Mouse (Mus musculus) regulatory T cell (primary cell): ENCODE measurements around the gene Foxp1.

ENCODE experiments used
- in situ Hi-C: fragments of 300-600 bp; cut with MboI, MseI; formaldehyde crosslinking; loops from one replicate; pipeline ENCODE4 v1.15.1; 2025; ENCODE audit warnings: high pct_unique_total_duplicates

The Foxp1 gene

GRCm38 (mm10) chr6:99395745-99396144, 126.8 kb downstream of the Foxp1 start:
- in situ Hi-C loops = loop anchor here (5.0 kb wide), 1 partner anchor 37 kb away; no protein-coding TSS in a partner anchor

DNA sequence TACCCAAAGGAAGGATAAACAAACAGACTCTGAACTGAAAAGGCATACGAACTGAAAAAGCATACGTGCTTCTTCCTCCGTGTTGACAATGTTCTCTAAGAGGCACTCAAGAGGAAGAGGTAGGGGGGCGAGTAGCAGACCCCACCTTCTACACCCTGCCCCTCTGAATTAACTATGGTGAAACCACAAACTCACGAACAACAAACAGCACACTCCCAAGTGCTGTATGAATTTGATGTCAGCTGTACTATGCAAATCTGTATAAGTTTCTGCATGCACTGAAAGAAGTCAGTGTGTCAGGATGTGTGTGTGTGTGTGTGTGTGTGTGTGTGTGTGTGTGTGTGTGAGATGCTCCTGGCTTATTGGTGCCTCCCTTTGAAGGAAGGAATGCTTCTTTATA, 127.7 kb downstream of the Foxp1 start:
- in situ Hi-C loops = loop anchor here (5.0 kb wide), 1 partner anchor 38 kb away; no protein-coding TSS in a partner anchor

DNA sequence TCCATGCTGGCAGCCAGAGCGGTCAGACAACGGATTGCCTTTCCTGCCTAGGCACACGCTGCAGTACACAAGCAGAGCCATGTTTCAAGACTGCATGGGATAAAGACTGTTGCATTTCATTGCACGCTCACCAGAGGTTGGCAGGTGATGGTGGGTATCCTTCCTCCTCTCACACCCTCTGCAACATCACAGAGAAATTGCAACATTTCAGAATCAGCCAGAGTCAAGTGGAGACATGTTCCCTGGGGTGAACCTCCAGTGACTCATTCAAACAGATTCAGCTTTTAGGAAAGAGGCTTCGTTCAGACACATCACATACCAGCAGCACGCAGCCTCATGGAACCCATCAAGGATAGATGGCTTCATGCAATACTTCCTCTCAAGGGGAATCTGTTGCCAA, 130.0 kb downstream of the Foxp1 start:
- in situ Hi-C loops = no loop called here

DNA sequence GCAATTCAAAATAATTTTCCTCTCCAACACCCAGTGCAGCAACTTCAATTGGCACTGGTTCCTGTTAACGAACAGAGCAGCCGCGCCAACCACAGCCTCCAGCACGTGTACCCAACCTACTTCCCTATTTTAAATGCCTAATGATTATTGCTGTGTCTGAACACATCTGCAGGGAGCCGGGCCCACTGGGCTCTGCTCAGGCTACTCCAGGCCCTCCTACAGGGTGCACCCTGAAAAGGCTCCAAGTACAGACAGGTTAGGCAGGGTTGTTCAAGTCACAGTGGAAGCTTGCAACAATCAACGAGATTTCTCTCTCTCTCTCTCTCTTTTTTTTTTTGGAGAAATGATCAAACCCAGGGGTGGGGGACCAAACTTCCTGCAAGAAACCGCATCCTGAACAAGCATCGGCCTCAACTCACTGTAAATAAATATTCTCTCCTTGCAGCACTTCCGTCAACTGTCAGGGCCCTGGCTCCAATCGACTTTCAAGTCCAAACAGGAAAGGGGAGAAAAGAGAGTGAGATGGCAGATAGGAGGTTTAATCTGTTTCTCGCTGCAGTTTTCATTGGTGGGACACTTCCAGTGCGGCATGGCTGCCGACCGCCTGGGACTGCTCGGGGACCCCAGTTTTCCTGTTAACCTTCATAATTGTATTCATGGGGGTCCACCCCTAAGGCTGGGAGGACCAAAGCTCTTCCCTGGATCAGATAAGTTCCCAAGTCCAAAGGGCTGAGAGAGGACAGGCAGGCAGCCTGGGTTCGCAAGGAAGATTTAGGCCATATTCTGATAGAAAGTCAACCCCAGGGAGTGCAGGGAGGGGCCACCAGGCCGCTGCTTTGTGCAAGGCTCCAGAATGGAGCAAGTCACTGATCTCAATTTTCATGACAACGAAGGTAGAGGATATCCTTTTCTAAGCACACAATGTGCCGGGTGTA, 133.5 kb downstream of the Foxp1 start:
- in situ Hi-C loops = loop anchor here (5.0 kb wide), 1 partner anchor 52 kb away; no protein-coding TSS in a partner anchor

DNA sequence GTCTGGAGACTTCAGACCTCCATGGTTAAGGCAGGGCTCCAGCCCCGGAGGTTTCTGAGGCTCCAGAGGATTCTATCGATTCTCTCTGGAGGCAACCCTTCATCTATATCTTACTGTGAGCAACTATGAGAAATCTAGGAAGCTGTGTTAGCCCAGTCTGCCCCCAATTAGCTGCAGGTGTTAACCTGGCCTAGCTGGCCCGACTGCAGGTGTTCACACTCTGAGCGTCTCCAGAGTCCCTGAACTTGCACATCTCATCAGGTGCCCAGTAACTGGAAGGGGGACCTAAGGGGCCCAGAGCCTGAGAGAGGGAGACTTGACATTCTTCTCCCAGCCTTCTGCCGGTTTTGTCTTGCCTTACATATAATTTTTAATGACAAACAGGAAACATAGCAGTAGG, 134.5 kb downstream of the Foxp1 start:
- in situ Hi-C loops = loop anchor here (5.0 kb wide), 1 partner anchor 51 kb away; no protein-coding TSS in a partner anchor

GRCm38 (mm10) chr6:99385059-99385604, 137.4 kb downstream of the Foxp1 start:
- in situ Hi-C loops = loop anchor here (5.0 kb wide), 1 partner anchor 48 kb away; no protein-coding TSS in a partner anchor

- in situ Hi-C loops = loop anchor here (5.0 kb wide), 1 partner anchor 107 kb away; no protein-coding TSS in a partner anchor
Observed at GRCm38 (mm10) chr6:99383846-99384472, 138.6 kb downstream of the Foxp1 start.

DNA sequence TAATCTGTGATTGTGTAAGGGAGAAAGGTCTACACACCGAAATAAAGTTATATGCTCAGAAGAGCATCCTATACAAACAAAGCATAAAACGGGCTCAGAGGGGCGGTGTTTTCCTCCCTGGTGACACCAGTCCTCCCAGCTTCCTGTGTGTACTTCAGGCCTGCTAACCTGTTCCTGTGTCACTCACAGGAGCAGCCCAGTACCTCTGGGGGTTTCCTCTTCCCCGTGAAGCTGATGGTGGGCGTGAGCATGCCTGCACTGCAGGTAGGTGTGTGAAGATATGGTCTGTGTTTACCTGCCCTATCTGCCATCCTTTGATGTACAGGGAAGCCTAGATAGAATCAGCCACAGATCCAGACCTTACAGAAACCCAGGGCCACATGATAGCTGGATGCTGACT, 142.4 kb downstream of the Foxp1 start:
- in situ Hi-C loops = loop anchor here (5.0 kb wide), 1 partner anchor 103 kb away; no protein-coding TSS in a partner anchor

DNA sequence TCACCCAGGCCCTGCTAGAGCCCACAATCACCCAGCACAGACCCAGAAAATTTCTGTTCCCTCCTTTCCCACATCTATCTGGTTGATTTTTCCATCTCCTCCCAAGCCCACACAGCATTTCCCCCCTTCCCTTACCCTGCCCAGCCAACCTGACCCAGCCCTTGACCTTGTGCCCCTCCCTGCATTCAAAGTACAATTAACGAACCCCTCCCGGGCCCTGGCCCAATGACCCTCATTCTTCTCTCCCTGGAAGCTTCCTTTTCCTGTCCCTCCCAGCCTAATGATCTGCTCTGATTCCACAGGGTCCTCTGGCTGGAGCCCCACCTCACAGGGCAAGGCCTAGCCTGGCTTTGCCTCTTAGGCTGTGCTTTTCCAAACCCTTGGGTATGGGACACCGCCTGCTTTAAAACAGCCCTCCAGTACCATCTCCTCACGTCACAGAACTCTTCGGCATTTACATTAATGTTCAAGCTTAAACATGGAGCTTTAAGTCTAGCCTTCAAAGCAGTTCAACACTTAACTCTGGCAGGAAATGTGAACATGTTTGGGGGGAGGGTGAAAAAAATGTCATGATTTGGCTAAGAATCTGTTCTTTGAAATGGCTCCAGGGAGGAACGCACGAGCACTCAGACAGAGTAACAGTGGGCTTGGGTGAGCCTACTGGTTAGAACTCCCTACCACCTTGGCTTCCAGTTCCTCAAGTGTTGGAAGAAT, 143.4 kb downstream of the Foxp1 start:
- in situ Hi-C loops = loop anchor here (5.0 kb wide), 1 partner anchor 122 kb away; no protein-coding TSS in a partner anchor

DNA sequence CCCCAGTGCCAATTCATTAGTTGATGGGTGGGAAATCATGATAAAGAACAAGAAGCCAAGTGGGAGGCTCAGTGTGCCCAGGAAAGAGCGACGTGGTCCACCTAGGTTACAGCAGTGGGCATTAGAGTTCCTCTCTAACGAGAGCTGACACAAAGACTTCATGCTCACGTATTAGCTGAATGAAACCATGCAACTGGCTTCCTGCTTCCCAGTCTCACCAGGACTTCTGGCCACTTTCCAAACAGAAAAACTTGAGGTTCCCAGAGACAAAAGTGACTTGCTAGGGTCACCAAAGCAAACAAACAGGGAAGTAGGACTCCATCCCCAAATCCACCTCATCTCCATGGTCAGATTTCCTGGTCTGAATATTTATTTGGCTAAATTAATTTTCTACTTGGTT, 144.8 kb downstream of the Foxp1 start:
- in situ Hi-C loops = loop anchor here (5.0 kb wide), 1 partner anchor 120 kb away; no protein-coding TSS in a partner anchor

DNA sequence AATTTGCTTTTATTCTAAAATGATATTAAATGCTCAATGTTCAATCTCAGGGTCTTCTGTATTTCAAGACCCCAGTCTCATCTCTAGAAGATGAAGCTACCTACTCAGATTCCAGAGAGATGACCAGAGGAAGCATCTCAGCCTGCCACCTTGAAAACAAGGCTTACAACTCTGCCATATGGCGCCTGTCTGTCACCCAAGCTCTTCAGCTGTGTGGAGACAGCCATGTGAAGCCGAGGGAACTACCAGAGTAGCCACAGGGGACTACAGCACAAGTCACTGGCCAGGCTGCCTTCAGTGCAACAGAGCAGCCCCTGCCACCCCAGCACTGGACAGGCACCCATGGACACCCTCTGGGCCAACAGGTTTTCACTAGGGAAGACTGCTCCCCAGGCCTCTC, 145.4 kb downstream of the Foxp1 start:
- in situ Hi-C loops = loop anchor here (5.0 kb wide), 1 partner anchor 120 kb away; no protein-coding TSS in a partner anchor

DNA sequence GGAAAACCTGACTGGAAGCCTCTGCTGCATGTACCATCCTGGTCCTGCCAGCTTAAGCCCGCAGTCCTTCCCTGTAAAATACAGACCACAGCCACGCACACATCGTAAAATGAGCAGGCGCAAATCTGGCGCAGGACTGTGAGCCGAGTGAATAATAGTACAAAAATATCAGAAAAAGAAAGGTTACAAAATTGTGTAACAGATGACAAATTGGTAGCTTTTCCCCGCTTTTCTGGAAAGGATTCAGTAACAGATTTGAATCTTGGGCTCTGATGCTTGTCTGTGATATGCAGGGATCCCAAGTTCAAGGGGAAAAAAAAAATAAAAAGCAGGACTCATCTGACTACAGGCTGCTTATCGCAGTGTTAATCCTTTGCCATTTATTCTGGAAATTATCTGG, 145.8 kb downstream of the Foxp1 start:
- in situ Hi-C loops = loop anchor here (5.0 kb wide), 1 partner anchor 119 kb away; no protein-coding TSS in a partner anchor

- in situ Hi-C loops = loop anchor here (5.0 kb wide), 1 partner anchor 119 kb away; no protein-coding TSS in a partner anchor
Observed at GRCm38 (mm10) chr6:99375865-99376264, 146.7 kb downstream of the Foxp1 start.

- in situ Hi-C loops = loop anchor here (5.0 kb wide), 1 partner anchor 118 kb away; no protein-coding TSS in a partner anchor
Observed at GRCm38 (mm10) chr6:99375376-99375775, 147.1 kb downstream of the Foxp1 start.

GRCm38 (mm10) chr6:99374448-99375271, 147.9 kb downstream of the Foxp1 start:
- in situ Hi-C loops = loop anchor here (5.0 kb wide), 1 partner anchor 117 kb away; no protein-coding TSS in a partner anchor

GRCm38 (mm10) chr6:99372427-99372826, 150.1 kb downstream of the Foxp1 start:
- in situ Hi-C loops = no loop called here

GRCm38 (mm10) chr6:99372016-99372415, 150.5 kb downstream of the Foxp1 start:
- in situ Hi-C loops = no loop called here

DNA sequence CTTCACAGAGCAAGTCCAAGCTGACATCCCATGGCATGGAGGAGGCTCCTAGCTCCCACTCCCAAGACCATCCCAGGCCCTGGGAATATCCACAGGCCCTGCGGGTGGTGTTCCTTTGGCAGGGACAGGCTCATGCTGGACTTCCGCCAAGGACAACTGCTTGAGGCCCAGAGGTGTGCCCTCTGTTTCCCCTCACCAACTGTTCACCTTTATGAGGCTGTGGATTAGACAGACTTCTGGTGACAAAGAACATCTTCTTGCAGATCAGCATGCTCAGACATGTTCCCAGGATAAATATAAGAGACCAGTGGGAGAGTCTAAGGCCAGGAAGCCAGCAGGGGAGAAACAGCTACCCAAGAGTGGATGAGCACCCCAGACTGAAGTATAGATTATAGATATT, 152.6 kb downstream of the Foxp1 start:
- in situ Hi-C loops = loop anchor here (10.0 kb wide), 1 partner anchor 555 kb away; no protein-coding TSS in a partner anchor

DNA sequence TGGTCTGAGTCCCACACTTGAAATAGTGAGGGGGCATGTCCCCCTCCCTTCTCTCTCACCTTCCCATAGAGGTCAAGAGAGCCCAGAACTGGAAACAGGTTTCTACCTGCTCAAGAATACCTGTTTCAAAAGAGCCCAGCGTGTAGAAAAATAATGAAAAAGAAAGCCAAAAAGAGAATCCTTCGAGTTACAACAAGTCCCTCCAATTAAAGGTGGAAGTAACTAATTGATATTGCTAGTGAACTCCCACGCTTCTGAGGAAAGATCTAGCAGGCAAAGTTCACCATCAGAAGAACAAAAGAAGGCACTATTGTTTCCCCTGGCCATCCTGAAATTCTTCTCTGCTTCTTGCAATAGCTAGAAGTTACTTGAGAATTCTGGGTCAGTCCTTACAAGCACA, 153.4 kb downstream of the Foxp1 start:
- in situ Hi-C loops = loop anchor here (10.0 kb wide), 1 partner anchor 556 kb away; no protein-coding TSS in a partner anchor
